Mouse (Mus musculus) hindbrain, embryonic 14.5 days (tissue): ENCODE measurements around the gene Pkn2. TPM values are rescaled to one million over a fixed set of nuclear protein-coding genes. Genes with fewer than 3 reads are reported as not detected.

Experiments
- ATAC-seq: fragments of 200-750 bp; cut with Nextera tagmentation; 2 replicates; pipeline ENCODE4 v1.8.0; 2017; ENCODE audit warnings: moderate number of reproducible peaks, mild to moderate bottlenecking, moderate TSS enrichment, moderate library complexity; ENCODE audit not compliant: low FRiP score
- DNase-seq: peaks from one replicate; pipeline ENCODE4 v3.0.0-alpha.2; 2015; ENCODE audit warnings: low spot score
- H3K27ac ChIP-seq: fragments of 300-500 bp; sonication (generic); 2 replicates; pipeline ENCODE4 v1.5.1; 2014; ENCODE audit warnings: mild to moderate bottlenecking, moderate library complexity
- H3K27me3 ChIP-seq: fragments of 300-500 bp; sonication (generic); 2 replicates; pipeline ENCODE4 v1.6.1; 2014; ENCODE audit warnings: mild to moderate bottlenecking, low read length, mixed read lengths; ENCODE audit not compliant: control insufficient read depth, insufficient read depth
- H3K36me3 ChIP-seq: fragments of 300-500 bp; sonication (generic); replicated peaks from 2 replicates; pipeline ENCODE4 v1.6.1; 2014; ENCODE audit not compliant: control insufficient read depth, insufficient read depth
- H3K4me1 ChIP-seq: fragments of 300-500 bp; sonication (generic); replicated peaks from 2 replicates; pipeline ENCODE4 v1.6.1; 2014; ENCODE audit warnings: antibody characterized with exemption, low read length, mixed read lengths; ENCODE audit not compliant: control insufficient read depth, insufficient read depth
- H3K4me2 ChIP-seq: fragments of 300-500 bp; sonication (generic); replicated peaks from 2 replicates; pipeline ENCODE4 v1.6.1; 2014; ENCODE audit warnings: mild to moderate bottlenecking, moderate library complexity
- H3K4me3 ChIP-seq: fragments of 300-500 bp; sonication (generic); replicated peaks from 2 replicates; pipeline ENCODE4 v1.5.1; 2014; ENCODE audit warnings: mild to moderate bottlenecking, low read length
- H3K9ac ChIP-seq: fragments of 300-500 bp; sonication (generic); 2 replicates; pipeline ENCODE4 v1.6.1; 2014
- H3K9me3 ChIP-seq: fragments of 300-500 bp; sonication (generic); 2 replicates; pipeline ENCODE4 v1.6.1; 2016; ENCODE audit warnings: low read length; ENCODE audit not compliant: control insufficient read depth
- WGBS: fragments of 180-500 bp; shearing (Covaris S2); extraction: QIAGEN DNeasy Blood & Tissue Kit; methylation state at CpG from one replicate; pipeline ENCODE4 v1.1.7; 2014; 5-methylcytosine and 5-hydroxymethylcytosine counted together
- polyA plus RNA-seq: library from polyadenylated mRNA; unstranded; fragments of >200 nt; fragmentation: Nextera tagmentation; extraction: Ambion mirVana; gene quantifications from 2 replicates; pipeline ENCODE4 v1.2.1, GENCODE M21; 2014

Gene Pkn2
- polyA plus RNA-seq, 1 experiment from 2014 or later, result 24.5 TPM

DNA sequence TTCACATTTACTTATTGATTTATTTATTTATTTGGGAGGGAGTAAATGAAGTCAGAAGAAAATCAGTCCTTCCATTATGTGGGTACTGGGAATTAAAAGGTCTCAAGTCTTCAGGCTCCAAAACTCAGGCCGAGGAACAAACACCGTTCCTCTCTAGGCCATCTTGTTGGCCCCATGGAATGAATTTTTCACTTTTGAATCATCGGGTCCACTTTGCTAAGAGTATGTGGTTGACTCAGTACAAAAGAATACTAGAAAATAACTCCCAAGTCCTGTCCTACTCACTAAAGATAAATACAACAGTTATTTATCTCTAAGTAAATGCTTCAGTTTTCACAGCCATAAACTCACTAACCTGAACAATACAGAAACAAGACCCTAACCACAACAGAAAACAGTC, 28.9 kb downstream of the Pkn2 start:
- Histone ChIP-seq H3K4me1 (no peaks in the 10 kb centered on the region), H3K4me2 (no peak overlapping the region), H3K27ac (no peak overlapping the region), H3K36me3 (no peaks in the 10 kb centered on the region), H3K9me3 (no peaks in the 10 kb centered on the region), H3K4me3 (no peak overlapping the region), H3K9ac (no peak overlapping the region), H3K27me3 (no peaks in the 10 kb centered on the region)
- ATAC-seq, result no peak
- WGBS, result 92% methylated on average over 3 of the region's 3 CpGs
- no peak for DNase-seq

DNA sequence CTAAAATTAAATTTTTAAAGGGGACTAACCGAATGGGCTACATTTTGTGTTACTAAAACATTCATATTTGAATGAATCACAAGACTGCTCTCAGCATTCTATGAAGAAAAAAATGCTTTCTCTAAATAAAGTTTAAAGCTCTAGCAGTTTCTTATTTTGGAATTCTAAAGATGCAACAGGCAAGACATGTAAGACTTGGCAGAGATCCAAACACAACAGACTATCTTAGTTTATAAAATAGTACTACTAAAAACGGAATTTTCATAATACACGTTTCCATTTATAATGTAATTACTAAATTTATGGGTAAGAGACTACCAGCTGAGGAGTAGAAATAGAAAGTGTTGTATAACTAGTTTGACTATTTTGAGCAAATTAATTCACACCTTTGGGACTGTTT, 30.2 kb downstream of the Pkn2 start:
- DNase-seq (no peak), ATAC-seq (no peak)
- 84% methylated on average over 3 of the region's 3 CpGs for WGBS
- Histone ChIP-seq H3K27me3 (no peaks in the 10 kb centered on the region), H3K4me1 (no peaks in the 10 kb centered on the region), H3K36me3 (no peaks in the 10 kb centered on the region), H3K4me3 (no peak overlapping the region), H3K9me3 (no peaks in the 10 kb centered on the region), H3K27ac (no peak overlapping the region), H3K4me2 (no peak overlapping the region), H3K9ac (no peak overlapping the region)

DNA sequence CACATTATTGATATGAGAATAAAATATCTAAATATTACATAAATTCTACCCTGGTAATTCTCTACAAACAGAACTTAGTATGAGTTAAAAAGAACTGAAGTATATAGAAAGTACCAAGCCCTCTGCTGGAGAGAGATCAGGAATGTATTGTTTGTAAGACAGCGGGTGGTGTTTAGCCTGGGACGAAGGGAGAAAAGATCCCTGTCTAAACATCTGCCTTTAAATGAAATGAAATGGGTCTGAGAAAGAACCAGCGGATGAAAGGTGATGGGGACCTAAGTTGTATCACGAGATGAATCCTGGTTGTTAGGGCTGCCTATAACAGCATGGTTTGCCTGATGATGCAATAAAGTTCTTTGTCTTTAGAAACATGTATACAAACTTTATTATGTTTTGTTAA, 41.8 kb downstream of the Pkn2 start:
- no peak overlapping the region for H3K27ac ChIP-seq
- no peaks in the 10 kb centered on the region for H3K9me3 ChIP-seq
- ATAC-seq (no peak), DNase-seq (no peak)
- 43% methylated on average over 4 of the region's 4 CpGs for WGBS
- H3K36me3 ChIP-seq, result 0 out of 2 replicates have a peak, but pooled peaks cover 3% of the 10 kb centered on the region
- H3K4me3 ChIP-seq, result no peak overlapping the region
- H3K4me2 ChIP-seq, result no peak overlapping the region
- no peaks in the 10 kb centered on the region for H3K27me3 ChIP-seq
- no peaks in the 10 kb centered on the region for H3K4me1 ChIP-seq
- H3K9ac ChIP-seq, result no peak overlapping the region

DNA sequence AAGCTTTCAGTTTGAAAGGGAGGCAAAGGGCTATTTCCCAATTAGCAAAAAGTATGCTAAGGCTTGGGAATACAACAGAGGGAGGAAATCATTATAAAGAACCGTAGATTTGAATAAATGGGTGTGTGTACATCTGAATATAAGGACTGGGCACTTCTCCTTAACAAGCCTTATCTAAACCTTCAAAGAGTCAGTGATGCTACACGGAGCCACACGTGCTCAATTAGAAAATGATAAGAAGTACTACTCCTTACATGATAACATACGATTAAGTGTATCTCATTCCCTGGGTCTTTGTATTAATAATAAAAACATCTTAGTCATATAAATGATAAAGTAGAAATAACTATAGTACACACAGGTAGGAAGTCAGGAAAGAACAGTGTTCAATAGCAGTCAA, 47.0 kb downstream of the Pkn2 start:
- Histone ChIP-seq H3K4me3 (no peak overlapping the region), H3K27ac (no peak overlapping the region), H3K9ac (no peak overlapping the region), H3K9me3 (no peaks in the 10 kb centered on the region), H3K36me3 (0 out of 2 replicates have a peak, but pooled peaks cover 7% of the 10 kb centered on the region), H3K4me1 (no peaks in the 10 kb centered on the region), H3K4me2 (no peak overlapping the region), H3K27me3 (no peaks in the 10 kb centered on the region)
- WGBS, result 94% methylated on average over 4 of the region's 4 CpGs
- ATAC-seq (no peak), DNase-seq (no peak)

DNA sequence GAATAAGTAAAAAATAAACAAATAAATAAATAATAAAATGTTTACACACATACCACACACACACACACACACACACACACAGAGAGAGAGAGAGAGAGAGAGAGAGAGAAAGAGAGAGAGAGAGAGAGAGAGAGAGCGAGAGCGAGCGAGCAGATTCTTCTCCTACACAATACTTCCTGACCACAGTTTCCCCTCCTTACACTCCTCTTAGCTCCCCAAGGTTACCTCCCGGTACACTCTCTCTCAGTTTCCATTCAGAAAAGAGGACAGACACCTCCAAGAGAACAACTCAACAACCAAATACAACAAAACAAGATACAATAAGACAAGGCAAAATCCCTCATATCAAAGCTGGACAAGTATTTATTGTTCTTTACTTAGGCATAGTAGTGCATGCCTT, 47.8 kb downstream of the Pkn2 start:
- H3K27ac ChIP-seq, result no peak overlapping the region
- H3K4me2 ChIP-seq, result no peak overlapping the region
- H3K9me3 ChIP-seq, result no peaks in the 10 kb centered on the region
- ATAC-seq (no peak), DNase-seq (no peak)
- 93% methylated on average over 4 of the region's 4 CpGs for WGBS
- no peaks in the 10 kb centered on the region for H3K27me3 ChIP-seq
- no peak overlapping the region for H3K9ac ChIP-seq
- no peaks in the 10 kb centered on the region for H3K4me1 ChIP-seq
- peaks cover 8% of the 10 kb centered on the region; the same call in 1 of the 2 replicates for H3K36me3 ChIP-seq
- no peak overlapping the region for H3K4me3 ChIP-seq

DNA sequence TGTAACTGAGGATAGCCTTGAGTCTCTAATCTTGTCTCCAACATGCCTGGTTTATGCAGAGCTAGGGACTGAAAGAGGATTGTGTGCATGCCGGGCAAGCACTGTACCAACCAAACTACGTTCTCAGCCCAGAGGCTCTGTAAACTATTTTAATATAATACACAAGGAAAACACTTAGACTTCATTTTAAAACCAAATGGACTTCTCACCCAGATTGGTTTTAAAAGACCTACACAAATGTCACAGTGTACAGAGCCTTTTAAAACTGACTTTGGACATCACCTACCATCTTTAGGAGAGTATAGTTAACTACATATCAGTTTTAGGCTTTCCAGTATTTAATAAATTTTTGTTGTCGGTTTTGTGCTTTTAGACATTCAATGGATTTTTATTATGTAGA, 48.9 kb downstream of the Pkn2 start:
- Histone ChIP-seq H3K27ac (no peak overlapping the region), H3K4me1 (no peaks in the 10 kb centered on the region), H3K4me2 (no peak overlapping the region), H3K4me3 (no peak overlapping the region), H3K27me3 (no peaks in the 10 kb centered on the region), H3K9me3 (no peaks in the 10 kb centered on the region), H3K9ac (no peak overlapping the region), H3K36me3 (peaks cover 19% of the 10 kb centered on the region)
- DNase-seq, result no peak
- no peak for ATAC-seq
- WGBS, result 90% methylated on average over 3 of the region's 3 CpGs

DNA sequence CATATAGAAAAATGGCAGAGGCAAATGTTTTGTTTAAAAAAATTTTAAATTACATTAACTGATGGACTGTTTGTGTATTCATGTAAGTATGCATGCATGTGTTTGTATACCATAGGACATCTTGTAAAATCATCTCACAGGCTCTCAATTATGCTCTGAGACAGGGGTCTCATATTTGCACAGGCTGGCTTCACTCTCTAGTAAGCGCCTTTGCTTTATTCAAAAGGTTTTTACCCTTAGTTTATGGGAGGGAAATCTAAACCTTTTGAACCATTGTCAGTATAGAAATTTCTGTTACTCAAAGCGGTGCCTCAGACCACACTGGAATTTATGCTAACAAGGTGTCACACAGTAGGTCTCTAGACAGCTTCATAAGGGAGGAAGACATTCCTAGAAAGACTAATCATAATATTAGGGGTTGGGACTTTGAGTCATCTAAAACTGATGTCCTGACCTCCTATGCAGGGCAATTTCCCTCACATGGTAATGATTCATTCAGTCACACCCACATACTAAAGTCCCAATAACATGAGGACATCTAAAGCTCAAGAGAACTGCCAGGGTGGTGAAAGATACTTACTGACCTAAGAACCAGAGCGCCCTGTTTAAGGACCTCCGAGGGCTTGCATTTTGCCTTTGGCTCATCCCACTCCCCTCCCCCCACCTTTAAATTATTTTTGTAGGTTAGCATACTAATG, 55.2 kb downstream of the Pkn2 start:
- H3K4me2 ChIP-seq, result no peak overlapping the region
- DNase-seq (no peak), ATAC-seq (no peak)
- peaks cover 33% of the 10 kb centered on the region for H3K36me3 ChIP-seq
- H3K4me3 ChIP-seq, result no peak overlapping the region
- WGBS, result 90% methylated on average over 4 of the region's 4 CpGs
- no peaks in the 10 kb centered on the region for H3K4me1 ChIP-seq
- H3K9ac ChIP-seq, result no peak overlapping the region
- H3K9me3 ChIP-seq, result no peaks in the 10 kb centered on the region
- no peaks in the 10 kb centered on the region for H3K27me3 ChIP-seq
- H3K27ac ChIP-seq, result no peak overlapping the region

DNA sequence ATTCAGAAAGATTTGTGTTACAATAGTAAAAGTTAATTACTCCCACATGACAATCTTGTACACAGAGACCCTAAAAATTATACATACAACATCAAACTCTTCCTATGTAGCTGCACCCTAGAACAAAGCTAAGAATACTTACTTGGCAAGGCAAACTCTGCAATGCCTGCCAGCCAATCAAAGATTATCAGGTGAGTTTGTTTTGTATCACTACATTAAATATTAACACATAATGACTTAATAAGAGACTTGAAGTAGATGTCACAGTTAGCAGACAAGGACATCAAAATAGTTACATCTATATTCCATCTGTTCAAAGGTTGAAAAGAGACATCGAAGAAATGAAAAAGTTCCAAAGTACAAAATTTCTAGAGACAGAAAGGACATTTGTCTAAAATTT, 58.2 kb downstream of the Pkn2 start:
- Histone ChIP-seq H3K27me3 (no peaks in the 10 kb centered on the region), H3K27ac (no peak overlapping the region), H3K9me3 (no peaks in the 10 kb centered on the region), H3K36me3 (peaks cover 37% of the 10 kb centered on the region), H3K4me3 (no peak overlapping the region), H3K9ac (no peak overlapping the region), H3K4me2 (no peak overlapping the region), H3K4me1 (no peaks in the 10 kb centered on the region)
- WGBS, result 98% methylated on average over 1 of the region's 1 CpGs
- DNase-seq (no peak), ATAC-seq (no peak)

DNA sequence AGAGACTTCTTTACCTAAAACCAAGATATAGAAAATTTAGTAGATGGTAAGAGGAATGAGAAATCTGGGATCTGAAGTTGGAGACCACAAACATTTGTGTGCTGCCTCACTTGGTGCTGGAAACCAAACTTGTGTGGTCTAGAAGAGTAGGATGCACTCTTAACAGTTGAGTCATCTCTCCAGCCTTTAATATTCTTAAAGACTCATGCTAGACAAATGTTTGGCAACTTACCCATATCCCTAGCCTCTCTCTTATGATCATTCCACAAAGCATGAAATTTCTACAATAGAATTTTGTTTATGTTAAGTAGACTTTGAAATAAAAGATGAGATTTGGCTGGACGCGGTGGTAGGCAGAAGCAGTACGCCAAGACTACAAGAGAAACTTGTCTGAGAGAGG, 64.3 kb downstream of the Pkn2 start:
- Histone ChIP-seq H3K9ac (no peak overlapping the region), H3K27me3 (no peaks in the 10 kb centered on the region), H3K27ac (no peak overlapping the region), H3K4me1 (no peaks in the 10 kb centered on the region), H3K9me3 (no peaks in the 10 kb centered on the region), H3K4me3 (no peak overlapping the region), H3K36me3 (peaks cover 36% of the 10 kb centered on the region), H3K4me2 (no peak overlapping the region)
- 95% methylated on average over 3 of the region's 3 CpGs for WGBS
- no peak for ATAC-seq
- DNase-seq, result no peak

DNA sequence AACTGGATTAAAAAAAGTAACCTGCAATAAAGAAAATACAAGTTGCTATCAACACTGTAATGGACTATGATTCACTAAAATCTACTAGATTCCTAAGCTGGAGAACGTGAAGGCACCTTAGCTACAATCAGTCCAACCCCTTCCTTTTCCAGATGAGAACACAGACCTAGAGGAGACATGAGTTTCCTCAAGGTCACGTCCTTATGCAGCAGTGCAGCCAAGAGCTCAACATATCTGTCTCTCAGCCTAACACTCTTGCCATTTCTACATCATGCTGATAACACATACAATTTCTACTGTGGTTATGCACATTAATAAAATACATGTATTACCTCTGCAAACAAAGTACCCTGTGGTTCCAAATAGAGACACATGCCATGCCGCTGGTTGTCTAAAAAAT, 70.2 kb downstream of the Pkn2 start:
- WGBS, result 95% methylated on average over 3 of the region's 3 CpGs
- Histone ChIP-seq H3K9me3 (no peaks in the 10 kb centered on the region), H3K27ac (no peak overlapping the region), H3K4me2 (no peak overlapping the region), H3K4me3 (no peak overlapping the region), H3K27me3 (no peaks in the 10 kb centered on the region), H3K36me3 (peaks cover 51% of the 10 kb centered on the region), H3K4me1 (no peaks in the 10 kb centered on the region), H3K9ac (no peak overlapping the region)
- no peak for DNase-seq
- no peak for ATAC-seq
